Mouse (Mus musculus) adrenal gland, adult 2 months (tissue): ENCODE results near the gene Irx4. TPM values are rescaled to one million over a fixed set of nuclear protein-coding genes. Genes with fewer than 3 reads are reported as not detected.

Experiments used
- polyA plus RNA-seq: library from polyadenylated mRNA; depleted of rRNA; stranded (reverse); fragments of >200 nt; gene quantifications from 2 replicates; pipeline ENCODE4 v1.2.3, GENCODE M21; 2012; rRNA removed
- total RNA-seq, 2 experiments: library from RNA; stranded (reverse); gene quantifications; 2 replicates each; pipeline ENCODE4 v1.2.3; 2021

The Irx4 gene
- total and polyA plus RNA-seq, 3 experiments: not detected

Other genes with a start within 250 kb of the Irx4 start
- gene Mrpl36, start 68.0 kb downstream of the Irx4 start, total RNA-seq: 10 to 100 TPM; 54.1 to 77.7 TPM
- 209 and 212 TPM in 2 replicates for gene Mrpl36, start 68.0 kb downstream of the Irx4 start, polyA plus RNA-seq
- gene Ndufs6, start 68.1 kb downstream of the Irx4 start, total RNA-seq: 100 to 1,000 TPM; 247 to 296 TPM
- gene Ndufs6, start 68.1 kb downstream of the Irx4 start, polyA plus RNA-seq: 17.4 and 19.1 TPM in 2 replicates
- gene Lpcat1, start 206.7 kb downstream of the Irx4 start, total RNA-seq: 10 to 100 TPM; 11.8 to 17.3 TPM
- gene Lpcat1, start 206.7 kb downstream of the Irx4 start, polyA plus RNA-seq: 20.3 and 23.4 TPM in 2 replicates